ENCODE assay signal across 9 mouse cellular contexts in the genomic region with DNA sequence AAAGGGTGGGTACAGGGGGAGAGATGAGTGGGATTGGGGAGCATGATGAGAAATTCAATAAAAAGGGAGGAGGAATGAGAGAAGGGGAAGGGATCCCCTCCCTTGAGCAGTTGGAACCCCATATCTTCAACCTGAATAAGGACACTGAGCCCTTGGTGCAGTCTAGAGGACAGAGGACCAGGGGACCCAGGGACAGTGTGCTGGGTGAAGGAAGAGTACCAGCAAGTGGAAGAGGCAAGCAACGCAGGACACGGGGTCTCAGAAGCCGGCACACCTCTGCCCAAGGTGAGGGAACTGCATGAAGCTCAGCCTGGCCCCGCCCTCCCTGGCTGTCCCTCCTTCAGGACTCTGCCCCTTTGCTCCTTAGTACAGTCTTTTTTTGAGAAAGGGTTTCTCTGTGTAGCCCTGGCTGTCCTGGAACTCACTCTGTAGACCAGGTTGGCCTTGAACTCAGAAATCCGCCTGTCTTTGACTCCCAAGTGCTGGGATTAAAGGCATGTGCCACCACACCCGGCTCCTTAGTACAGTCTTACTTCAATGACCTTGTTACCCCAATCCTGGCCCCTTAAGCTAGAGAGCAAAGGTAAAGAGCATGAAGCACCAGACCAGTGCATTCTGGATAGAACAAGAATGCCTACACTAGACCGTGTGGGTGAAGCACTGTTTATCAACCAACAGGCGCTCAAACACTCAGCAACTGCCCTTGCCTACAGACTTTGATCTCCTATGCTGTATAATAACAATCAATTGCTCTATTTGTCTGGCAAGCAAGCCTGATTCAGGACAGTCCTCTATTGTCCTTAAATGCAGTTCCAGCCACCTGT. TPM values are rescaled to one million over a fixed set of nuclear protein-coding genes. Genes with fewer than 3 reads are reported as not detected.
DNase-seq lines count a peak whose midpoint lies in the region; ATAC-seq and TF ChIP-seq lines count a peak whose summit lies in the region.
"Had no signal": no experiment of that assay in that cellular context is flagged by ENCODE, and none has a peak within 500 bp of the region (broad histone marks: within the 10 kb centered on the region; RNA-seq: fewer than 3 reads in every experiment).

No protein-coding gene starts in this region.

- ATAC-seq in hindbrain, embryonic 16.5 days: no peak
- no peak for ATAC-seq in liver, embryonic 12.5 days

- no peak for TF ChIP-seq RAD21 in CH12.LX (IDR thresholded peaks at IDR 0.05; ENCODE audit: low read depth, low read length)

- TF ChIP-seq EP300 in CH12.LX (IDR thresholded peaks at IDR 0.05; ENCODE audit: low read length): no peak

- H3K4me2 ChIP-seq in CH12.LX (ENCODE audit: insufficient read depth, low read depth, poor library complexity, severe bottlenecking): peak overlapping the region; percentile 78
- peak overlapping the region; percentile 90 for H3K4me2 ChIP-seq in hindbrain, embryonic 16.5 days (ENCODE audit: low read length)
- peak overlapping the region; percentile 98 for H3K4me2 ChIP-seq in liver, embryonic 12.5 days

- H3K4me1 ChIP-seq in cerebellum, adult 2 months (ENCODE audit: control insufficient read depth, insufficient read depth, low read length): peaks cover 33% of the 10 kb centered on the region
- peaks cover 24 to 71% of the 10 kb centered on the region in 2 experiments for H3K4me1 ChIP-seq in CH12.LX (ENCODE audit: control insufficient read depth in 1 of 2, insufficient read depth in 2 of 2)
- H3K4me1 ChIP-seq in hindbrain, embryonic 16.5 days (ENCODE audit: control insufficient read depth, insufficient read depth, low read depth, low read length): peaks cover 24% of the 10 kb centered on the region
- peaks cover 52% of the 10 kb centered on the region for H3K4me1 ChIP-seq in liver, embryonic 12.5 days

- no peaks in the 10 kb centered on the region for H3K9me3 ChIP-seq in CH12.LX (replicated peaks; ENCODE audit: low read length)
- H3K9me3 ChIP-seq in hindbrain, embryonic 16.5 days (ENCODE audit: control insufficient read depth, low read length): no peaks in the 10 kb centered on the region
- H3K9me3 ChIP-seq in liver, embryonic 12.5 days (replicated peaks): no peaks in the 10 kb centered on the region

- 74% methylated on average over 8 of the region's 8 CpGs for WGBS in cerebellum, adult 2 months
- 91% methylated on average over 8 of the region's 8 CpGs for WGBS in hindbrain, embryonic 16.5 days
- WGBS in liver, embryonic 12.5 days (ENCODE audit: insufficient replicate concordance): 56% methylated on average over 8 of the region's 8 CpGs

- H3K27ac ChIP-seq in cerebellum, adult 2 months (ENCODE audit: insufficient read depth, low read length): peak overlapping the region; percentile 85; the same call in 1 of the 2 replicates
- no peak overlapping the region for H3K27ac ChIP-seq in CH12.LX (ENCODE audit: insufficient read depth, low read depth)
- H3K27ac ChIP-seq in hindbrain, embryonic 16.5 days (ENCODE audit: low read depth, low read length): no peak overlapping the region
- H3K27ac ChIP-seq in liver, embryonic 12.5 days: no peak overlapping the region

- H3K4me3 ChIP-seq in cerebellum, adult 2 months (replicated peaks; ENCODE audit: insufficient read depth, low read depth, low read length): peak overlapping the region; percentile 85
- H3K4me3 ChIP-seq in CH12.LX (replicated peaks in 1 of 3; ENCODE audit: low read depth in 2 of 3, low read length in 2 of 3, poor library complexity in 1 of 3): no peak overlapping the region
- H3K4me3 ChIP-seq in hindbrain, embryonic 16.5 days (ENCODE audit: low read length): peak overlapping the region; percentile 74
- peak overlapping the region; percentile 68; the same call in 1 of the 2 replicates for H3K4me3 ChIP-seq in liver, embryonic 12.5 days

- H3K36me3 ChIP-seq in CH12.LX (replicated peaks in 1 of 2; ENCODE audit: control insufficient read depth in 1 of 2, insufficient read depth in 1 of 2, low read length in 1 of 2): peaks cover 0 to 6% of the 10 kb centered on the region in 2 experiments
- no peaks in the 10 kb centered on the region for H3K36me3 ChIP-seq in hindbrain, embryonic 16.5 days (ENCODE audit: control insufficient read depth, insufficient read depth, low read length)
- no peaks in the 10 kb centered on the region for H3K36me3 ChIP-seq in liver, embryonic 12.5 days

- no peak for TF ChIP-seq CTCF in cerebellum, adult 2 months (IDR thresholded peaks at IDR 0.05; ENCODE audit: borderline replicate concordance, insufficient read depth, low read depth, low read length)
- no peak for TF ChIP-seq CTCF in CH12.LX (conservative IDR thresholded peaks at IDR 0.05 in 1 of 2, IDR thresholded peaks at IDR 0.05 in 1 of 2; ENCODE audit: low read depth in 2 of 2, low read length in 2 of 2)

- H3K79me2 ChIP-seq in CH12.LX (replicated peaks; ENCODE audit: control insufficient read depth, extremely low read depth, insufficient read depth, poor library complexity, severe bottlenecking): no peaks in the 10 kb centered on the region

- no peak for DNase-seq in cerebellum, adult 2 months
- no peak for DNase-seq in cerebellum, adult 11 months
- no peak for DNase-seq in CH12.LX (ENCODE audit: extremely low read depth)
- no peak for DNase-seq in thymus, postnatal 4 days
- no peak for DNase-seq in embryo, embryonic 9.5 days (ENCODE audit: extremely low spot score)
- no peak for DNase-seq in ovary, postnatal 36 days (ENCODE audit: low spot score)
- DNase-seq: adrenal gland, adult 8-10 months had no signal

- no peak for TF ChIP-seq POLR2A in cerebellum, adult 2 months (IDR thresholded peaks at IDR 0.05; ENCODE audit: borderline replicate concordance, insufficient read depth, low read length)
- no peak for TF ChIP-seq POLR2A in CH12.LX (IDR thresholded peaks at IDR 0.05; ENCODE audit: low read depth, low read length)

- in situ Hi-C loops in CH12.LX (cut with MboI; ENCODE audit: low pct_ligation_motif_present, low pct_unique_long_range_greater_than_20kb, low sequenced_read_pairs): no loop called here

- no peak overlapping the region for H3K9ac ChIP-seq in CH12.LX (ENCODE audit: insufficient read depth, low read depth)
- peak overlapping the region; percentile 74; the same call in 1 of the 2 replicates for H3K9ac ChIP-seq in hindbrain, embryonic 16.5 days (ENCODE audit: low read depth, low read length)
- H3K9ac ChIP-seq in liver, embryonic 12.5 days: no peak overlapping the region

- H3K27me3 ChIP-seq in cerebellum, adult 2 months (ENCODE audit: control insufficient read depth, insufficient read depth, low read length): no peaks in the 10 kb centered on the region
- H3K27me3 ChIP-seq in CH12.LX (replicated peaks): peaks cover 12% of the 10 kb centered on the region
- H3K27me3 ChIP-seq in hindbrain, embryonic 16.5 days (replicated peaks; ENCODE audit: control insufficient read depth, insufficient read depth, low read length): no peaks in the 10 kb centered on the region
- H3K27me3 ChIP-seq in liver, embryonic 12.5 days (replicated peaks): no peaks in the 10 kb centered on the region

- dilution Hi-C loops in CH12.LX (cut with MboI; ENCODE audit: extremely low pct_ligation_motif_present, extremely low pct_unique_long_range_greater_than_20kb, low sequenced_read_pairs): no loop called here

TF ChIP-seq in CH12.LX, 34 proteins besides CTCF, POLR2A, EP300 and RAD21:
- TF ChIP-seq MYC (IDR thresholded peaks at IDR 0.05; ENCODE audit: low read depth, low read length): no peak
- TF ChIP-seq ZNF384 (IDR thresholded peaks at IDR 0.05; ENCODE audit: low read depth, low read length): no peak
- TF ChIP-seq POLR2AphosphoS2 (IDR thresholded peaks at IDR 0.05; ENCODE audit: low read depth, low read length): no peak

RNA-seq across cellular contexts. Expression of a gene that starts 1.6 kb away (rescaled TPM):
- 82.0 and 83.5 TPM in 2 replicates for polyA plus RNA-seq in cerebellum, adult 2 months (2012; rRNA removed)
- 6.4 and 8.4 TPM in 2 replicates for total RNA-seq in CH12.LX (2012; rRNA removed)
- total RNA-seq in CH12.LX (2014; rRNA removed): 4.3 TPM in 2 replicates
- 6.3 and 6.8 TPM in 2 replicates for polyA plus RNA-seq in CH12.LX (2012; ENCODE audit: insufficient read length, low read depth)
- 52.5 and 59.5 TPM in 2 replicates for polyA plus RNA-seq in hindbrain, embryonic 16.5 days (2015; fragmentation: Nextera tagmentation; extraction: Ambion mirVana)
- 7.8 and 8.2 TPM in 2 replicates for polyA plus RNA-seq in liver, embryonic 12.5 days (2016; fragmentation: Nextera tagmentation; extraction: Ambion mirVana)

RNA-seq across cellular contexts. Expression of a gene that starts 37.7 kb away (rescaled TPM):
- polyA plus RNA-seq in cerebellum, adult 2 months (2012; rRNA removed): 112 and 120 TPM in 2 replicates
- total RNA-seq in CH12.LX (2012; rRNA removed) (124 and 139 TPM in 2 replicates), CH12.LX (2014; rRNA removed) (226 and 239 TPM in 2 replicates)
- polyA plus RNA-seq in CH12.LX (2012; ENCODE audit: insufficient read length, low read depth): 194 and 206 TPM in 2 replicates
- 86.1 and 102 TPM in 2 replicates for polyA plus RNA-seq in hindbrain, embryonic 16.5 days (2015; fragmentation: Nextera tagmentation; extraction: Ambion mirVana)
- polyA plus RNA-seq in liver, embryonic 12.5 days (2016; fragmentation: Nextera tagmentation; extraction: Ambion mirVana): 104 and 106 TPM in 2 replicates

RNA-seq across cellular contexts. Expression of a gene that starts 50.3 kb away (rescaled TPM):
- 596 and 620 TPM in 2 replicates for polyA plus RNA-seq in cerebellum, adult 2 months (2012; rRNA removed)
- 189 and 203 TPM in 2 replicates for total RNA-seq in CH12.LX (2012; rRNA removed)
- 127 and 138 TPM in 2 replicates for total RNA-seq in CH12.LX (2014; rRNA removed)
- polyA plus RNA-seq in CH12.LX (2012; ENCODE audit: insufficient read length, low read depth): 327 and 659 TPM in 2 replicates
- 422 and 440 TPM in 2 replicates for polyA plus RNA-seq in hindbrain, embryonic 16.5 days (2015; fragmentation: Nextera tagmentation; extraction: Ambion mirVana)
- polyA plus RNA-seq in liver, embryonic 12.5 days (2016; fragmentation: Nextera tagmentation; extraction: Ambion mirVana): 200 and 201 TPM in 2 replicates

RNA-seq across cellular contexts. Expression of a gene that starts 54.1 kb away (rescaled TPM):
- not detected in 2 replicates for polyA plus RNA-seq in cerebellum, adult 2 months (2012; rRNA removed)
- total RNA-seq in CH12.LX (2012; rRNA removed): not detected in 2 replicates
- total RNA-seq in CH12.LX (2014; rRNA removed): not detected in 2 replicates
- polyA plus RNA-seq in CH12.LX (2012; ENCODE audit: insufficient read length, low read depth): not detected in 2 replicates
- not detected in 2 replicates for polyA plus RNA-seq in hindbrain, embryonic 16.5 days (2015; fragmentation: Nextera tagmentation; extraction: Ambion mirVana)
- polyA plus RNA-seq in liver, embryonic 12.5 days (2016; fragmentation: Nextera tagmentation; extraction: Ambion mirVana): not detected in 2 replicates
- total RNA-seq: adrenal gland, adult 8-10 months had no signal

Comparison
In these comparisons a context has a peak if more than half of its experiments do, and no peak if none do; other contexts are left out.
1. H3K4me3 ChIP-seq: peak in cerebellum, adult 2 months (single experiment), hindbrain, embryonic 16.5 days (single experiment) and liver, embryonic 12.5 days (single experiment); none in CH12.LX (0 of 3).
2. Peak in every context shown above with its lines, with median percentiles within 50 percentile points of each other: H3K4me2 ChIP-seq.